In the genomic region with DNA sequence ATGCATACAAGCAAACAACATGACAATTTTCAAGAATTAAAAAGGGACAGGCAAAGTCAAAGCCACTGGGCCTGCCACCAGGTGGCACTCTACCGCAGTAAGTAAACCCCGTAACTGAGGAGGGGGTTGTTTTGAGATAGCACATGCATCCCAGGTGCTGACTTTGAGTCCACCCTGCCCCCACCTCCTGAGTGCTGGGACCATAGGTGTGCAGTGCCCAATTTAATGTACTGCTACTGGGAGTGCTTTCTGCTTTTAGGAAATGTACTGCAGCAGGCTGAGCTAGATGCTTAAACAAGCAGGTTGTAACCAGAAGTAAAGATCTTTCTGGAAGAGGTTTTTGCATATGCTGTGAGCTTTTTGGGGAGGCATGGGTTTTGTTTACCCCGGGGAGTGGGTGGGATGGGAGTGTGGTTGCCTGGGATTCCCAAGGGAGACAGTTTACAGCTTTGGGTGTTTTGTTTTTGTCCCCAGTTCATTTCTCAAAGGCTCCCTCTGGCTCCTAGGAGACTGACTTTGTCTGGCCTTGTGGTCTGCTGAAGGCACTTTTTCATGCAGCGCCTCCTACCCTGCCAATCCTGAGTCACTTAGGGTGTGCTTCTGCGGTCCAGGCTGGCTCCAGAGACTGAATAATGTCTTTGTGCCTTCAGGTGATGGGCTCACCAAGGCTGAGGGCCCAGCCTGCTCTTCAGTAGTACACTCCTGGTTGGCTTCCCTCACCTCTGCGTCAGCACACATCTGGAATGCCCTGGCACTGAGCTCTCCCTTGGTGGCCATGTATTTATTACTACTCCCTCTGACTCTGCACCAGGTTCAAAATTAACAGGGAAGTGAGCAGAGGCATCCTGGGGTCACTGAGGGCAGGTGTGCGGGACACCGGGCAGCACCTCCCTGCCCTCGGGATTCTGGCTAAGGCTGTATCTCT, we compare ENCODE assay signal across 1 mouse cellular context.
TF ChIP-seq lines count a peak whose summit lies in the region.

No protein-coding gene starts in this region.

TF ChIP-seq in CH12.LX, 34 proteins besides CTCF, POLR2A, EP300 and RAD21:
- TF ChIP-seq SMC3 (IDR thresholded peaks at IDR 0.05; ENCODE audit: low read depth, low read length) (peak; percentile 33), MAZ (IDR thresholded peaks at IDR 0.05; ENCODE audit: low read depth, low read length) (no peak), USF1 (IDR thresholded peaks at IDR 0.05; ENCODE audit: low read depth, low read length) (no peak), MAX (IDR thresholded peaks at IDR 0.05; ENCODE audit: low read length) (peak; percentile 33; the same call in 1 of the 2 replicates), MYC (IDR thresholded peaks at IDR 0.05; ENCODE audit: low read depth, low read length) (peak; percentile 58; the same call in 1 of the 2 replicates), MXI1 (IDR thresholded peaks at IDR 0.05; ENCODE audit: low read depth, low read length) (no peak), UBTF (IDR thresholded peaks at IDR 0.05; ENCODE audit: low read depth, low read length) (no peak), POLR2AphosphoS2 (IDR thresholded peaks at IDR 0.05; ENCODE audit: low read depth, low read length) (peak; percentile 98), JUN (IDR thresholded peaks at IDR 0.05; ENCODE audit: insufficient read depth, low read depth, low read length) (no peak), PAX5 (IDR thresholded peaks at IDR 0.05; ENCODE audit: low read length) (no peak), SIN3A (IDR thresholded peaks at IDR 0.05; ENCODE audit: low read length) (peak; percentile 68), GABPA (IDR thresholded peaks at IDR 0.05; ENCODE audit: insufficient replicate concordance, low read depth, low read length) (no peak), USF2 (conservative IDR thresholded peaks at IDR 0.05; ENCODE audit: low read depth, low read length) (no peak; the same call in 1 of the 2 replicates), CHD1 (IDR thresholded peaks at IDR 0.05; ENCODE audit: low read depth, low read length) (no peak), JUND (conservative IDR thresholded peaks at IDR 0.05; ENCODE audit: low read depth, low read length) (no peak), E2F4 (IDR thresholded peaks at IDR 0.05; ENCODE audit: insufficient replicate concordance, low read depth, low read length) (no peak), MAFK (IDR thresholded peaks at IDR 0.05; ENCODE audit: insufficient replicate concordance, low read length) (no peak), RCOR1 (conservative IDR thresholded peaks at IDR 0.05; ENCODE audit: low read depth, low read length) (no peak), HCFC1 (IDR thresholded peaks at IDR 0.05; ENCODE audit: low read depth, low read length) (no peak), ELF1 (IDR thresholded peaks at IDR 0.05; ENCODE audit: low read depth, low read length) (no peak), TCF12 (IDR thresholded peaks at IDR 0.05; ENCODE audit: low read depth, low read length) (no peak), TBP (conservative IDR thresholded peaks at IDR 0.05; ENCODE audit: low read depth, low read length) (no peak), CHD2 (IDR thresholded peaks at IDR 0.05; ENCODE audit: low read length) (peak; percentile 67), ZNF384 (IDR thresholded peaks at IDR 0.05; ENCODE audit: low read depth, low read length) (no peak), NELFE (IDR thresholded peaks at IDR 0.05; ENCODE audit: low read depth, low read length) (peak; percentile 38; the same call in 1 of the 2 replicates), IRF4 (IDR thresholded peaks at IDR 0.05; ENCODE audit: low read depth, low read length) (no peak), NRF1 (IDR thresholded peaks at IDR 0.05; ENCODE audit: low read depth, low read length) (no peak), BHLHE40 (IDR thresholded peaks at IDR 0.05; ENCODE audit: low read depth, low read length) (no peak), ZMIZ1 (IDR thresholded peaks at IDR 0.05; ENCODE audit: low read depth, low read length) (peak; percentile 67), ETS1 (conservative IDR thresholded peaks at IDR 0.05; ENCODE audit: low read depth, low read length) (no peak), ZKSCAN1 (IDR thresholded peaks at IDR 0.05; ENCODE audit: borderline replicate concordance, low read depth, low read length) (no peak), KAT2A (IDR thresholded peaks at IDR 0.05; ENCODE audit: insufficient replicate concordance, low read length) (no peak), ZC3H11A (IDR thresholded peaks at IDR 0.05; ENCODE audit: low read depth, low read length) (no peak), MEF2A (IDR thresholded peaks at IDR 0.05; ENCODE audit: borderline replicate concordance, low read depth, low read length) (peak; percentile 41; the same call in 1 of the 2 replicates)
